Mouse (Mus musculus): ENCODE results near the gene Efhc1. TPM values are rescaled to one million over a fixed set of nuclear protein-coding genes. Genes with fewer than 3 reads are reported as not detected.

Gene Efhc1
- polyA plus RNA-seq, 1 experiment: 4.6 TPM

DNA sequence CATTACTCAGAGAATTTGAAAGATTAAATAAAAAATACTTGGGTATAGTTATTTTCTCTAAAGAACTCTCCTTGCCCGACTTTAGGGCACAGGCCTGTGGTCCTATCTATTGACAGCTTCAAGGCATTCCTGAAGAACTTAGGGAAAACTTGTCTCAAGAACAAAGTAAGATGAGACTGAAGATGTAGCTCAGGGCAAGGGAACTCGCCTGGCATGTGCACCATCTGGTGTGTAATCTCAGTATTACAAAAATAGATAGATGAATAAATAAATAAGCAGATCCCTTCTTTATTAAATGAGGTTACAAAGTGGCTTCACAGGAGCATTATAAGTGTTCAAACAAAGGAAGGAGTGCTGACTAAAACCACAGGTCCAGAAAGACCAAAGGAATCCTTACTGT, 32.7 kb downstream of the Efhc1 start:
- Histone ChIP-seq H3K4me3 (ENCODE audit: insufficient read depth, low read length) (no peak overlapping the region), H3K27ac (ENCODE audit: insufficient read depth, low read length) (no peak overlapping the region)
- TF ChIP-seq POLR2A (IDR thresholded peaks at IDR 0.05; ENCODE audit: low read depth, low read length) (no peak), CTCF (IDR thresholded peaks at IDR 0.05; ENCODE audit: borderline replicate concordance, insufficient read depth, low read length) (no peak)

DNA sequence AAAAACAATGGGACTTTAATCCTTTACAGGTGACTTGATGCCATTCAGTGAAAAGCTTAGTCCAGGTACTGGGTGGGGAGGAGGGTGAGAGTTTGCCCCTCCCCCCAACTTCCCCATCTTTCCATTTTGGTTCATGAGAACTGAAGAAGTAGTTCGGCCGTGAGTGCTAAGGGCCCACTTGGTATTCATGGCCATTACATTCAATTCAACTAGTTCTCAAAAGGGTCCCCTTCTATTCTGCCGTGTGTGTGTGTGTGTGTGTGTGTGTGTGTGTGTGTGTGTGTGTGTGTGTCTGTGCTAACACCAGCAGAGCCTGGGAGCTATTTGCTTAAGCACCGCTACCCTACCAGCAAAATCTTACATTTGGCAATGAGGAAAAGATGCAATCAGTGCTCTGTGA, 33.2 kb downstream of the Efhc1 start:
- no peak overlapping the region for H3K4me3 ChIP-seq (ENCODE audit: insufficient read depth, low read length)
- H3K4me1 ChIP-seq (ENCODE audit: control insufficient read depth, insufficient read depth, low read length): peaks cover 2% of the 10 kb centered on the region
- no peak for TF ChIP-seq CTCF (IDR thresholded peaks at IDR 0.05; ENCODE audit: borderline replicate concordance, insufficient read depth, low read length)
- no peak overlapping the region for H3K27ac ChIP-seq (ENCODE audit: insufficient read depth, low read length)

More for the DNA sequence above, 32.7 kb downstream of the Efhc1 start:
- no peaks in the 10 kb centered on the region for H3K4me1 ChIP-seq (ENCODE audit: control insufficient read depth, insufficient read depth, low read length)

DNA sequence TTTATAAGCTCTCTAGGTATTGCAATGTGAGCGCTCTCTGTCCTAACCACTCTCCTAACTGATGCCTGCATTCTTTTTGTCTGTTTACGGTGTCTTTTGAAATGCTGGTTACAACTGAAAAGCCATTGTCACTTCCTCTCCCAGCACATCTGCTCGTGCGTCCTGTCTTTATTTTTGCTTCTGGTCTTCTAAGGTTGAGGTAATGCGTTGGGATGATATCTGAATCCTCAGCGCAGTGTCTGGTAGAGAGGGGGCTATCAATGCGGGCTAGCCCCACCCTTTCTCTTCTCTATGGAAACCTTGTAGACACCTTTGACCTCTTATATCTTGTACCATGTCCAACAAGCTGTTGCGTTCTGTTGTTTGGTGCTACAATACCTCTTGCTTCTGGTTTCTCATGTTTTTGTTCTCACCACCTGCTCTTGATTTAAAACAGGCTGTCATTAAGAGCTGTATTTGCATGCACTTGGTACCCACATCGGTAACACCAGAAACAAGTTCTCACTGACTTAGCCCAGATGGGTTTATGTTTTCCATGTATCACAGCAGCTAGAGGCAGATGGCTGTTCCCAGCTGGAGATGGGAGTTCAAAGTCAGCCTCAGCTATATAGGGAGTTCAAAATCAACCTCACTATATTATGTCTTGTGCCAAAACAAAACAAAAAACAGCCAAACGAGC, 35.1 kb downstream of the Efhc1 start:
- H3K4me1 ChIP-seq (ENCODE audit: control insufficient read depth, insufficient read depth, low read length): peaks cover 6% of the 10 kb centered on the region
- TF ChIP-seq CTCF (IDR thresholded peaks at IDR 0.05; ENCODE audit: borderline replicate concordance, insufficient read depth, low read length) (no peak), POLR2A (IDR thresholded peaks at IDR 0.05; ENCODE audit: low read depth, low read length) (no peak)
- no peak overlapping the region for H3K4me3 ChIP-seq (ENCODE audit: insufficient read depth, low read length)
- no peak overlapping the region for H3K27ac ChIP-seq (ENCODE audit: insufficient read depth, low read length)

DNA sequence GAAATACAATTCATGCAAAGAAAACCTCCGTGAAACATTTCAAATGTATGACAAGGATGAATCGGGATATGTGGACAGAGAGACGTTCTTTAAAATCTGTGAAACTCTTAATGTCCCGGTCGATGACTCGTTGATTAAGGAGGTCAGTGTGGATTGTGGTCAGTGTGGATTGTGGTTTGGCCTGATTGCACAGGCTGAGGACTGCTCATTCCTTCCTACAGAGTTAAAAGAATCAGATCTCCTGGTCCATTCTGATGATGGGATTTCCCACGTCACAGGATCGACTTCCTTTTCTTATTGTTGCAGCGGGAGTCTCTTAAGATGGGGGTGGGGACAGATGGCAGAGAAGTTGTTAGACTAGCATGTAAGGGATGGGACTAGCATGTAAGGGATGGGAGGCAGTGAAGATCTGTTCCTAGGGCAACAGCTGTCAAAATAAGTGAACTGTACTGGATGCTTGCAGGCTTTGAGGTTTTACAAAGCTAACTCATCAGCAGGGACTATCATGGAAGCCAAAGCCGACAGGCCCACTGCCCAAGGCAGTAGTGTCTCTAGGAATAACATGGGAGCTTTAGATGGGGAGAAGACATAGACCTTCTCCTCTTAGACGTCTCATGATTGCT, 38.1 kb downstream of the Efhc1 start:
- H3K4me3 ChIP-seq (ENCODE audit: insufficient read depth, low read length): no peak overlapping the region
- no peak for TF ChIP-seq POLR2A (IDR thresholded peaks at IDR 0.05; ENCODE audit: low read depth, low read length)
- TF ChIP-seq CTCF (IDR thresholded peaks at IDR 0.05; ENCODE audit: borderline replicate concordance, insufficient read depth, low read length): no peak

DNA sequence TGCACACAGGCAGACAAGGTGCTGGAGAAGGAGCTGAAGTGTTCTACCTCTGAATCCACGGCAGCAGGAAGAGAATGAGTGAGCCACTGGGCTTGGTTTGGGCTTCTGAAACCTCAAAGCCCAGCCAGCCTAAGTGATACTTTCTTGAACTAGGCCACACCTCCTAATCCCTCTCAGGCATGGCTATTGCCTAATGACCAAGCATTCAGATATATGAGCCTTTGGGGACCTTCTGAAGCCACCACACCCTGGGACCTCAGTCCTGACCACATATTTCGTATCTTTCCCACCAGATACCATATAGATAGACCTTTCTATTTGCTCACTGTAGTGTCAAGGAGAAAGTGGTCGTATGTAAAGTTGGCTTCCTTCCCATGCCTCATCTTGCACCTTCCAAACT, 42.3 kb downstream of the Efhc1 start:
- TF ChIP-seq POLR2A (IDR thresholded peaks at IDR 0.05; ENCODE audit: low read depth, low read length) (no peak), CTCF (IDR thresholded peaks at IDR 0.05; ENCODE audit: borderline replicate concordance, insufficient read depth, low read length) (no peak)
- Histone ChIP-seq H3K4me3 (ENCODE audit: insufficient read depth, low read length) (no peak overlapping the region), H3K27ac (ENCODE audit: insufficient read depth, low read length) (no peak overlapping the region), H3K4me1 (ENCODE audit: control insufficient read depth, insufficient read depth, low read length) (peaks cover 19% of the 10 kb centered on the region)

More for the DNA sequence above, 38.1 kb downstream of the Efhc1 start:
- Histone ChIP-seq H3K27ac (ENCODE audit: insufficient read depth, low read length) (no peak overlapping the region; the same call in 1 of the 2 replicates), H3K4me1 (ENCODE audit: control insufficient read depth, insufficient read depth, low read length) (peaks cover 6% of the 10 kb centered on the region)

DNA sequence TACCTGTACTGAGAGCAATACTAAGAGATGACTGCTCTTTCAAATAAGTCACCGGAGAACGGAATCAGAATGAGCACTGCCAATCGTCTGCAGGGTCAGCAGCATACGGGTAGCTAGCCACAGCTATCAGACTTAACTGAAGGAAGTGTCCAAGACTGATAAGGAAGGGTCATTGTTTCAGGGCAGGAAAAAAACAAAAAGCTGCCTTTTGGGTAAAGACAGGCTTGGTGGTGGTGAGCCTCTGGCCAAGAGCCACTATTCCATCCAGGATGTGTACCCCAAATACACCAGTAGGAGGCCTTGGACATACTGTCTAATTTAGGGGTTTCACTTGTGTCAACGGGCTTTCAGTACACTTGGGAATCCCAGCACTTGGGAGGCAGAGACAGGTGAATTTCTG, 42.9 kb downstream of the Efhc1 start:
- Histone ChIP-seq H3K27ac (ENCODE audit: insufficient read depth, low read length) (no peak overlapping the region), H3K4me1 (ENCODE audit: control insufficient read depth, insufficient read depth, low read length) (peaks cover 21% of the 10 kb centered on the region), H3K4me3 (ENCODE audit: insufficient read depth, low read length) (no peak overlapping the region)
- TF ChIP-seq CTCF (IDR thresholded peaks at IDR 0.05; ENCODE audit: borderline replicate concordance, insufficient read depth, low read length) (no peak), POLR2A (IDR thresholded peaks at IDR 0.05; ENCODE audit: low read depth, low read length) (no peak)

DNA sequence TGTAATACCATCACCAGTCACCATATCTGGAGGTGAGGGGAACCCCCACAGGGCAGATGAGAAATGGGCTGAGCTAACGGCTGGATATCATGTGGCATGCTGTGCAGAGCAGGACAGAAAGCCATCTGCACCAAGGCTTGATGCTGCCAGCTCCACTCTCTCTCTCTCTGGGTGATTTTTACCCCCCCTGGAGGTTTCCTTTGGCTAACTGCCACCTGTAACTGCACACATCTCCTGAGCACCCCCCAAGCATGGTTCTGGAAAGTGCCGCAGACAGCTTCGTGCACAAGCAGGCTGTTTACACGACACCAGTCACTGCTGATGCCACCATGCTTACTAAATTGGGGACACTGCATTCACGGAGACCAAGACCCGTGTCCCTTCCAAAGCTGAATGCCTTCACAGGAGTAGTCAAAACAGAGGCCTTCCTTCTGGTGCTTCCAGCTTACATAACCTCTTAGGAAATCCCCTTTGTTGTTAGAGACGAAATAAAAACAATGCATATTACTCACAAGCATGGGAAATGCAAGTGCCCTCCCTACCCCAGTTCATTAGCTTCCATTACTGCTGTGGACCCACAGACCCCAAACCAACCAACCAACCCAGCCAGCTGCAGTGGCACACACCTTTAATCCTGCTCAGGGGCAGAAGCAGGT, 44.0 kb downstream of the Efhc1 start:
- no peak overlapping the region for H3K27ac ChIP-seq (ENCODE audit: insufficient read depth, low read length)
- TF ChIP-seq CTCF (IDR thresholded peaks at IDR 0.05; ENCODE audit: borderline replicate concordance, insufficient read depth, low read length) (no peak), POLR2A (IDR thresholded peaks at IDR 0.05; ENCODE audit: low read depth, low read length) (no peak)

DNA sequence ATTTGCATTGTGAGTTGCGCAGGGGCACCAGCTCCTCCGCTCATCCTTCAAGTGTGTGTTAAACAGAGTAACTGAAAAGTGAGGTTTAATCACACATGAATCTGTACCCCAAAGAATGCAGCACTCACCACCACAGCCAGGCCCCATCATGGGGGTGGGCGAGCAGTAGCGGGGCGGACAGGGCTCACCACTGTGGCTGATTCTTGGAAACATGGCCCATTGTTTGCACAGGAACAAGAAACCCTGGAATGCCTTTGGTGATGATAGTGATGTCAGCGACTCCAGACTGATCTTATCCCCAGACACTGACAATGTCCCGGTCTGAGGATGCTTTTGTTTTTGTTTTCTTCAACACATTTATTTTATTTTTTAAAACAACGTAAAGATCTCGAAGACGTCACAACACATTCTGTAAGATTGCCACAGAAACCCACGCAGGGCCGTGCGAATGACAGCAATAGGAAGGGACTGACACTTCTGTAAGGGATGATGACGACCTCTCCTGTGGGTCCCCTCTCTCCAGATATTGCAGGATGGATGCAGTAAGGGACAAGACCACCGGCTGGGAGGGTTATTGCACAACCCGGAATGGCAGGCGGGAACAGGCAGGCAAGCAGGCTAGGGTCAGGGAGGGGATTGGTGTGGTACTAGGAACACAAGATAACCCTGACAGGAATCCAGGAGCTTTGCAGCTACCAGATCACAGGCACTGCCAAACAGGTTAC, 45.3 kb downstream of the Efhc1 start:
- Histone ChIP-seq H3K4me1 (ENCODE audit: control insufficient read depth, insufficient read depth, low read length) (peaks cover 15% of the 10 kb centered on the region; the same call in 1 of the 2 replicates), H3K4me3 (ENCODE audit: insufficient read depth, low read length) (no peak overlapping the region), H3K27ac (ENCODE audit: insufficient read depth, low read length) (0 out of 2 replicates have a peak overlapping the region, but pooled peaks have one; percentile 11)
- no peak for TF ChIP-seq POLR2A (IDR thresholded peaks at IDR 0.05; ENCODE audit: low read depth, low read length)

More for the DNA sequence above, 44.0 kb downstream of the Efhc1 start:
- no peak overlapping the region for H3K4me3 ChIP-seq (ENCODE audit: insufficient read depth, low read length)
- H3K4me1 ChIP-seq (ENCODE audit: control insufficient read depth, insufficient read depth, low read length): peaks cover 15% of the 10 kb centered on the region; the same call in 1 of the 2 replicates

DNA sequence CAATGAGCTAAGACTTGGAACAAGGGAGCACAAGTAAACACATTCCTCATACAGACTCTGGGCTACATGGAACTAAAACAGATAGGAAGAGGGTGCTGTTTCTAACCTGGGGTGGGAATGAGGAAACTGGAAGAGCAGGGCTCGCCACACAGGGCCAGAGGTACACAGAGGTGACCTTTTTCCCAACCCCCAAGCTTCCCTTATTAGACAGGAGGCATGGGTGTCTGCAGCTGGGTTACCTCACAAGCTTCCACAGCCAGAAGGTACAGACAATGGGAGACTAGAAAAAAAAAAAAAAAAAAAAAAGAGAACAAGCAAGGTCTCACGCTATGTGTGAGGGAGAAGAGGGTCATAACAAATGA, 45.9 kb downstream of the Efhc1 start:
- Histone ChIP-seq H3K4me1 (ENCODE audit: control insufficient read depth, insufficient read depth, low read length) (peaks cover 17% of the 10 kb centered on the region; the same call in 1 of the 2 replicates), H3K4me3 (ENCODE audit: insufficient read depth, low read length) (no peak overlapping the region), H3K27ac (ENCODE audit: insufficient read depth, low read length) (peak overlapping the region; percentile 11; the same call in 1 of the 2 replicates)
- TF ChIP-seq POLR2A (IDR thresholded peaks at IDR 0.05; ENCODE audit: low read depth, low read length) (no peak), CTCF (IDR thresholded peaks at IDR 0.05; ENCODE audit: borderline replicate concordance, insufficient read depth, low read length) (no peak)
